Mouse (Mus musculus) midbrain, postnatal 0 days (tissue): Measurements from ENCODE around the gene Sectm1a. TPM values are rescaled to one million over a fixed set of nuclear protein-coding genes. Genes with fewer than 3 reads are reported as not detected.
"Not testable (repeated sequence)": the region's sequence is repeated elsewhere in the genome, so short reads cannot be mapped to it uniquely, and the experiment has no call there.

Experiments used
- ATAC-seq: fragments of 200-750 bp; cut with Nextera tagmentation; 2 replicates; pipeline ENCODE4 v1.8.0; 2017; ENCODE audit warnings: moderate number of reproducible peaks, mild to moderate bottlenecking, moderate TSS enrichment, moderate library complexity; ENCODE audit not compliant: low FRiP score
- DNase-seq: peaks from one replicate; pipeline ENCODE4 v3.0.0-alpha.2; 2015; ENCODE audit warnings: low spot score
- H3K27ac ChIP-seq: fragments of 300-500 bp; sonication (generic); 2 replicates; pipeline ENCODE4 v1.5.1; 2014; ENCODE audit warnings: low read depth, mild to moderate bottlenecking, low read length, mixed read lengths
- H3K27me3 ChIP-seq: fragments of 300-500 bp; sonication (generic); 2 replicates; pipeline ENCODE4 v1.6.1; 2014; ENCODE audit warnings: low read length, control low read depth, mixed read lengths; ENCODE audit not compliant: insufficient read depth
- H3K36me3 ChIP-seq: fragments of 300-500 bp; sonication (generic); 2 replicates; pipeline ENCODE4 v1.6.1; 2014; ENCODE audit warnings: low read length, control low read depth, mixed read lengths; ENCODE audit not compliant: insufficient read depth
- H3K4me1 ChIP-seq: fragments of 300-500 bp; sonication (generic); 2 replicates; pipeline ENCODE4 v1.6.1; 2014; ENCODE audit warnings: mild to moderate bottlenecking, control low read depth, antibody characterized with exemption, low read length, mixed read lengths; ENCODE audit not compliant: insufficient read depth
- H3K4me2 ChIP-seq: fragments of 300-500 bp; sonication (generic); 2 replicates; pipeline ENCODE4 v1.6.1; 2014; ENCODE audit warnings: low read depth, mild to moderate bottlenecking, low read length, mixed read lengths; ENCODE audit not compliant: poor library complexity, severe bottlenecking
- H3K4me3 ChIP-seq: fragments of 300-500 bp; sonication (generic); 2 replicates; pipeline ENCODE4 v1.5.1; 2014; ENCODE audit warnings: low read depth, mild to moderate bottlenecking, low read length, moderate library complexity
- H3K9ac ChIP-seq: fragments of 300-500 bp; sonication (generic); replicated peaks from 2 replicates; pipeline ENCODE4 v1.6.1; 2014; ENCODE audit warnings: mild to moderate bottlenecking, low read length, moderate library complexity, mixed read lengths; ENCODE audit not compliant: poor library complexity, severe bottlenecking
- H3K9me3 ChIP-seq: fragments of 300-500 bp; sonication (generic); 2 replicates; pipeline ENCODE4 v1.6.1; 2016; ENCODE audit warnings: low read length, control low read depth
- CTCF ChIP-seq: IDR thresholded peaks from 2 replicates; pipeline ENCODE4 v1.5.1; 2016; ENCODE audit warnings: antibody characterized with exemption, mild to moderate bottlenecking
- WGBS: fragments of 180-500 bp; shearing (Covaris S2); extraction: QIAGEN DNeasy Blood & Tissue Kit; methylation state at CpG from one replicate; pipeline ENCODE4 v1.1.7; 2014; 5-methylcytosine and 5-hydroxymethylcytosine counted together
- polyA plus RNA-seq: library from polyadenylated mRNA; unstranded; fragments of >200 nt; fragmentation: Nextera tagmentation; extraction: Ambion mirVana; gene quantifications from 2 replicates; pipeline ENCODE4 v1.2.1, GENCODE M21; 2015
- total RNA-seq: library from RNA; depleted of rRNA; stranded (reverse); fragments of >200 nt; gene quantifications from 2 replicates; pipeline ENCODE4 v1.2.3, GENCODE M21; 2014

Gene Sectm1a
- total and polyA plus RNA-seq, 2 experiments from 2014 or later: not detected

DNA sequence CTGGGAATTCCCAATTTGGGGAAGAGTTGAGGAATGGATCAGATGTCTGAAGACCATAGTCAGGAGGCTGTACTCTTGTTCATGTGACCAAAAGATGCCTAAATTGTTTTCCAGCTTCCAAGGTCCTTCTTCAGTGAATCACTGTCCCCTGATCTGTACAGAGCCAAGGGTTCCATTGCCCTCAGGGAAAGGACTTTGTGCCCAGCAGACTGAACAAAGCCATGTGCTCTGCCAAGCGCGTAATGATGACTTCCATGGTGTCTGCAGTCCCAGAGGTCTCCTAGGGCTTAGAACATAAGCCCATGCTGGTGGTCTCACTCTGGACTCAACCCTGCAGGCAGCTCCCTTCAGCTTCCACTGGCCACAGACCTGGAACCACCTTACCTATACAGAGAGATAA lies 13.1 kb downstream of the Sectm1a start:
- no peak for TF ChIP-seq CTCF
- Histone ChIP-seq H3K27me3 (no peaks in the 10 kb centered on the region), H3K9me3 (no peaks in the 10 kb centered on the region), H3K9ac (no peak overlapping the region), H3K4me3 (no peak overlapping the region), H3K4me1 (no peaks in the 10 kb centered on the region), H3K27ac (no peak overlapping the region), H3K4me2 (no peak overlapping the region), H3K36me3 (no peaks in the 10 kb centered on the region)
- WGBS: 96% methylated on average over 2 of the region's 2 CpGs
- ATAC-seq (no peak), DNase-seq (no peak)

DNA sequence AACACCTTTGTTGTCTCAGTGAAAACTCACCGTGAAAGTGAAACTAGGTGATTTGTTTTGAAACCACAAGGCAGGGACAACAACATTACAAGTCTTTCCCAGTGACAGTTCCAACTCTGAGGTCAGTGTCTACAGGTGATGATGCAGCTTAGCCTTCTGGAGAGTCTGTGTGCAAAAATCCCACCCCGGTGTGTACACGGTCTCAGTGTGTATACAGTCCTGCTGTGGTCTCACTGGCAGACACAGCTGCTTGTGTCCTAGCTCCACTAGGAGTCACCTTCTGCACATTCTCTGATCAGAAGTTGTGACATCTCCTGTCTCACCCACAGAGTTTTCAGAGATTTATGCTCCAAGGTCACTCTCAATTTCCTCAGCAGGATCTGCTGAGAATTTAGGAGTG lies 16.8 kb downstream of the Sectm1a start:
- Histone ChIP-seq H3K36me3 (no peaks in the 10 kb centered on the region), H3K9ac (no peak overlapping the region), H3K27ac (no peak overlapping the region), H3K4me3 (no peak overlapping the region), H3K4me1 (no peaks in the 10 kb centered on the region), H3K4me2 (no peak overlapping the region), H3K27me3 (no peaks in the 10 kb centered on the region), H3K9me3 (no peaks in the 10 kb centered on the region)
- ATAC-seq (no peak), DNase-seq (no peak)
- peak; percentile 45 for TF ChIP-seq CTCF
- WGBS: 84% methylated on average over 3 of the region's 3 CpGs

DNA sequence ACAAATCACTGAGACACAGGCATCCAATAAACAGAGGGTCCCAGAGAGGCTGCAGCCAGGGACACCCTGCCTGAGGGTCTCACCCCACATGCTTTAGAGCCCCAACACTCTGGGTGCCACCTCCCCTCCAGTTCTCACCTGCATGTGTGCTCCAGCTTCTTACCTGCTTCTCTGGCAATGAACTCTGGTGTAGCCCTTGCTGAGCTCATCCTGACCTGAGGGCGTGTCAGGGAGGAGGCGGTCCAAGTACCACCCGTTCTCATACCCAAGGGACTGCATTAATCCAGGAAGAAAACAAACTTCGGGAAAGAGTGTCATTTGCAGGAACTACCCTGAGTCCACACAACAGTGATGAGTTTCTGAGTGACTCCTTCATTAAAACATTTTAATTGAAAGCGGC lies 17.6 kb downstream of the Sectm1a start, which contains the start of gene Sectm1b:
Sectm1b (minus strand) TSS at position 191 of the 400 bp plus-strand sequence.
- Histone ChIP-seq H3K9ac (no peak within 1 kb of the TSS), H3K27me3 (no peaks in the 10 kb centered on the region), H3K4me3 (no peak within 1 kb of the TSS), H3K36me3 (no peaks in the 10 kb centered on the region), H3K4me2 (no peak within 1 kb of the TSS), H3K4me1 (no peaks in the 10 kb centered on the region), H3K9me3 (no peaks in the 10 kb centered on the region), H3K27ac (no peak within 1 kb of the TSS)
- ATAC-seq: no peak
- no peak for DNase-seq
- WGBS: 85% methylated on average over 5 of the region's 5 CpGs
- TF ChIP-seq CTCF: no peak

DNA sequence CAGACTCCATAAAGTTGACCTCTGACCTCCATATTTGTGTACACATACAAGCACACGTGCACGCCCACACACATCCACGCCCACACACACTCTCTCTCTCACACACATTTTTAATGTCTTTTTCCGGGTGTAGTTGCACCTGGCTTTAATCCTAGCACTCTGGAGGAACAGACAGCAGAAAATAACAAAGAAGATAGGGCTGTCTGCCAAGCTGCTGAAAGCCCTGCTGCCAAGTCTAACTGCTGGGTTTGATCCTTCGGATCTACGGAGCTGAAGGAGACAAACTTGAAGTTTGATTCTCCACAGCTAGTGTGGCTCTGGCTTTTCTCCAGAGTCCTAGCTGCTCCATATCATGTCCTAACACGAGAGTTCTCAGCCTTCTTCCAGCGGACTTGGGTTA lies 19.4 kb downstream of the Sectm1a start:
- WGBS: 65% methylated on average over 8 of the region's 8 CpGs
- Histone ChIP-seq H3K4me3 (no peak overlapping the region), H3K9me3 (no peaks in the 10 kb centered on the region), H3K9ac (no peak overlapping the region), H3K27ac (no peak overlapping the region), H3K4me1 (no peaks in the 10 kb centered on the region), H3K4me2 (no peak overlapping the region), H3K36me3 (no peaks in the 10 kb centered on the region), H3K27me3 (no peaks in the 10 kb centered on the region)
- ATAC-seq (no peak), DNase-seq (no peak)
- TF ChIP-seq CTCF: no peak

DNA sequence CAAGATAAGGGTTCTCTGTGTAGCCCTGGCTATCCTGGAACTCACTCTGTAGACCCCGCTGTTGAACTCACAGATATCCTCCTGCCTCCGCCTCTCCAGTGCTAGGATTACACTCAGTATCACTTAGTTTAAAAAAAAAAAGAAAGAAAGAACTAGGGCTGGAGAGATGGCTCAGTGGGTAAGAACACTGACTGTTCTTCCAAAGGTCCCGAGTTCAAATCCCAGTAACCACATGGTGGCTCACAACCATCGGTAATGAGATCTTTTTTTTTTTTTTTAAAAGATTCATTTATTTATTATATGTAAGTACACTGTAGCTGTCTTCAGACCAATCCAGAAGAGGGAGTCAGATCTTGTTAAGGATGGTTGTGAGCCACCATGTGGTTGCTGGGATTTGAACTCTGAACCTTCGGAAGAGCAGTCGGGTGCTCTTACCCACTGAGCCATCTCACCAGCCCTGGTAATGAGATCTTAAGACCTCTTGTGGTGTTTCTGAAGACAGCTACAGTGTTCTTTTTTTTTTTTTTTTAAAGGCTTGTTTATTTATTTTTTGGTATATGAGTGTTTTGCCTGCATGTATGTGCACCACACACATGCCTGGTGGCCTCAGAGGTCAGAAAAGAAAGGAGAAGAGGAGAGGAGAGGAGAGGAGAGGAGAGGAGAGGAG lies 20.5 kb downstream of the Sectm1a start:
- not testable (repeated sequence) for H3K27ac ChIP-seq, H3K4me1 ChIP-seq, H3K4me2 ChIP-seq, H3K4me3 ChIP-seq, H3K36me3 ChIP-seq, DNase-seq, ATAC-seq, H3K9ac ChIP-seq, H3K9me3 ChIP-seq, H3K27me3 ChIP-seq
- WGBS: 95% methylated on average over 6 of the region's 6 CpGs

DNA sequence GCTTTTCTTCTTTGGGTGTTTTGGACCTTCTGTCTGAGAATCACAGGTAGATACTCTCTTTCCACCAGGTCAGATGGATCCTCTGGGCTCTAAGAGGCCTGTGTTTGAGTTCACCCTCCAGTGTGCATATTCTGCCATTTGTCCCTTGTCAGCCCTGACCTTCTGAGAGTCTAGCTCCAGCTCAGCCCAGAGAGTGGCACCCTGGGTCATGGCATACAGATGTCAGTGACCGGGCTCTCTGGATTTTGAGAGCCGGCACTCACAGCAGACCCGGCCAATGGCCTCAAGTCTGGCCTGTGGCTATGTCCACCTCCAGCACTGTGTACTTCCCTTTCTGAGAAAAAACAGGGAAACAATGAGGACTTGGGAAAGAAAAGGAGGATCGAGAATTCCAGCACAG lies 21.5 kb downstream of the Sectm1a start:
- H3K9ac ChIP-seq: no peak overlapping the region
- no peak overlapping the region for H3K27ac ChIP-seq
- WGBS: 87% methylated on average over 4 of the region's 4 CpGs
- ATAC-seq: no peak
- no peaks in the 10 kb centered on the region for H3K27me3 ChIP-seq
- no peak overlapping the region for H3K4me3 ChIP-seq
- no peaks in the 10 kb centered on the region for H3K36me3 ChIP-seq
- no peak for DNase-seq
- no peak overlapping the region for H3K4me2 ChIP-seq
- no peaks in the 10 kb centered on the region for H3K9me3 ChIP-seq
- no peak for TF ChIP-seq CTCF
- H3K4me1 ChIP-seq: no peaks in the 10 kb centered on the region
